Mouse (Mus musculus): ENCODE results near the gene Gmpr2. TPM values are rescaled to one million over a fixed set of nuclear protein-coding genes. Genes with fewer than 3 reads are reported as not detected.
A peak's percentile ranks its signal among the peaks of the same experiment; 100 is the strongest.

Gmpr2 gene
- total RNA-seq, 2 experiments from 2014 or later, result 4.0 to 4.3 TPM

DNA sequence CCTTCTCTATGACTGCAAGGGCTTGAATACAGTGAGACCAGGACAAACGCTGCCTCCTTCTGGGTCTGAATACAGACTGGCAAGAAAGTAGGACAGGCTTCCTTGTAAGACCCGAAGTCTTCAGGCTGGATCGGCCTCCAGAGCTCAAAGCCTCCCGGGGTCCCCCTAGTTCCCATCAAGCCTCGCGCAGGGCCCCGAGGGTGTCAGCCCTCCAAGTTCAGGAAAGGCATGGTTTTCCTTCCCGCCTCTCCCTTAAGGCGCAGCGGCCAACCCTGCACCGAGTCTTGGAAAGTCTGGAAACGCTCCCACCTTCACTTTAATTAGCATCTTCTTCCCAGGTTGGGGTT is 282 bp upstream of the Gmpr2 start:
- no peak for DNase-seq
- intact Hi-C loops (cut with DNase I; ENCODE audit: low total_unique reads), result no loop called here

DNA sequence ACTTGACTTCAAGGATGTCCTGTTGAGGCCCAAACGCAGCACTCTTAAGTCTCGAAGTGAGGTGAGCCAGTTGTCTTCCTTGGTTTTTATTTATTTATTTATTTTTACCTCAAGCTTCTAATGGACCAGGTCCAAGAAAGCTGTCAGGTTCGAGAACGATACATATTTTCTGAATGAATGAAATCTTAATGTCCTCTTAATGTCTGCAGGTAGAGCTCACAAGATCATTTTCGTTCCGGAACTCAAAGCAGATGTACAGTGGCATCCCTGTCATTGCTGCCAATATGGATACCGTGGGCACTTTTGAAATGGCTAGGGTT is 960 bp downstream of the Gmpr2 start:
- no peak for DNase-seq
- intact Hi-C loops (cut with DNase I; ENCODE audit: low total_unique reads), result no loop called here

DNA sequence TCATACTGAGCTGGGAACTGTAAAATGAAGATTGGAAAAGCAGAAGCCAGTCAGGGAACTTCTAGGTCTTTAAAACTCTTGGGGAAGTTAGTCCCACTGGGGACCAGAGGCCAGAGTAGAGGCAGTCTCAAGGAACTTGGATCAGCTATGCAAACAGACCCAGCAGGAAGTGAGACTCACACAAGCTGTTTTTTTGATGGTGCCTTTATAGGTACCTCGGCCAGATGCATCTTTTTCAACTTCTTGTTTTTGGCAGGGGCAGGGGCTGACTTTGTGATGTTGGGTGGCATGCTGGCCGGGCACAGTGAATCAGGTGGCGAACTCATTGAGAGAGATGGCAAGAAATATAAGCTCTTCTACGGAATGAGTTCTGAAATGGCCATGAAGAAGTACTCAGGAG is 5.9 kb downstream of the Gmpr2 start:
- DNase-seq, result no peak
- intact Hi-C loops (cut with DNase I; ENCODE audit: low total_unique reads), result no loop called here

DNA sequence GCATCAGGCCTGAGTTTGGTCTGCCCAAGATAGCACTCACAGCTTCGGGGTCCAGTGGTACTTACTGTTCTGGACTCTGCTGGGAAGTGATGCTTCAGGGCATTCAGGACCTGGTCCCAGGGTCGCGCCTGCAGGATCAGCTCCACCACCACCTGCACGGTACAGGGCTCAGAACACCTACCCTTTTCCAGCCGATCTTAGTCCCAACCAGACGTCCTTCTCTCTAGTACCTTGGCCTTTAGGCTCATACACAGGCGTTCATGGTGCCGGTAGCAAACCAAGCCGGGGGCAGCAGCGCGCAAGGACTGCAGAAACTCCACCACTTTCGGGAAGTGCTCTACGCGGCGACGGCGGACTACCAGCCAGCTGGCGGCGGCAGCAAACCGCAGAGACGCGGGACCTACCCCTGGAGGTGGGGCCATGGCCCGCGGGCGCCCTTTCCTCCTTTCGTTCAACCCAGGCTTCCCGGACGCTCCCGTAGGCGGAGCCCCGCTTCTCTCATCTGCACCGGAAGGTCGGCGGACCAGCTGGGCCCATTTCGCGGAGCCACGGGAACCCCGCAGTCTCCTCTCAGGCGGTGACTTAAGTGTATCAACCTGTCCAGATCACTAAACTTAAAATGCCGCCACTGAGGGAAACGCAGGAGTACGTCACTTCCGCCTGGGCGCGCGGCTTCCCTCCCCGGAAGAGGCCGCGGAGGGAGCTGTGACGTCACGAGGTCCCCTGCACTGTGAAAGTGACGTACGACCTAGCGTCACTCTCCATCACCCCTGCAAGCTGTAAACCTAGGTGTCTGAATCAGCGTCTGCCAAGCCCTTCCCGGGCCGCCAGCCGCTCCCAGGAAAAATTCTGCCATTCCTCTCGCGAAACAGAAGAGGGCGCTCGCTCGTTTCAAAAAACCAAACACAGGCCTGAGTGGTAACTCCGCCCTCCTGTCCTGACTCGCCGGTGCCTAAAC is 9.7 kb downstream of the Gmpr2 start, which contains the start of gene Tinf2:
Tinf2 (minus strand) TSS at position 661 of the 958 bp plus-strand sequence.
- intact Hi-C loops (cut with DNase I; ENCODE audit: low total_unique reads), result loop anchor here (5.0 kb wide), 1 partner anchor 61 kb away; no protein-coding TSS in a partner anchor
- DNase-seq, result peak; percentile 89

DNA sequence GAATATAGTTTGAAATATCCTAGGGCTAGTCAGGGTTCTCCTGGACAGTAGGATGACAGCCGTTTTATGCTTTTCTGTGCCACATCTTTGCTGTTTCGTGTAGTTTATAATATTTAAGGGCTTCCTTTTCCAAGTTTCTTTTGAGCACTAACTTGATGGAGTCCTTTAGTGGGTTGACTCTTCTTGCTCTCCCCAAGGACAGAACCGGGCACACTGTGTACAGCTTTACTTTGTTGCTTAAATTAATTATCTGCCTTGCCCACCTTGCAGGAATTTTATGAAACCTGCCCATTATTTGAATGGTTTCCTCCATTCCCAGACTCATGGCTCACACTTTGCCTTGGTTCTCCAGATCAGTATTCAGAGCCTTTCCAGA is 10.4 kb downstream of the Gmpr2 start:
- intact Hi-C loops (cut with DNase I; ENCODE audit: low total_unique reads), result loop anchor here (5.0 kb wide), 1 partner anchor 60 kb away; no protein-coding TSS in a partner anchor

DNA sequence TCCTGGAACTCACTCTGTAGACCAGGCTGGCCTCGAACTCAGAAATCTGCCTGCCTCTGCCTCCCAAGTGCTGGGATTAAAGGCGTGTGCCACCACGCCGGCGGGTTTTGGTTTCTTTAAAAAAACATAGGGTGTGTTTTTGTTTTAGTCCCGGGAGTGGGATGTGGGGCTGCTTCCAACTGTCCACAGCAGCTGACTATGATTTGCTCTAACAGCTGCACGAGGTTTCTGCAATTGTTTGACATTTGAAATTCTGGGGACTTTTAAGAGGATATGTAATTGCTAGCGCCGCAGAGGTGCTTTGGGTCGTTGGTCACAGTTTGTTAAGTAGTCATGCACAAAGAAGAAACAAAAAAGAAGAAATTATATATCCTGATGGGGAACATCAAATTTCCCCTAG is 17.7 kb downstream of the Gmpr2 start:
- DNase-seq, result no peak
- intact Hi-C loops (cut with DNase I; ENCODE audit: low total_unique reads), result no loop called here

More for the DNA sequence above, 10.4 kb downstream of the Gmpr2 start:
- no peak for DNase-seq

GRCm38 (mm10) chr14:55697226-55697625 is 25.5 kb downstream of the Gmpr2 start:
- intact Hi-C loops (cut with DNase I; ENCODE audit: low total_unique reads), result no loop called here
- DNase-seq, result no peak

GRCm38 (mm10) chr14:55701131-55701530 is 29.4 kb downstream of the Gmpr2 start:
- intact Hi-C loops (cut with DNase I; ENCODE audit: low total_unique reads), result no loop called here
- DNase-seq, result no peak

DNA sequence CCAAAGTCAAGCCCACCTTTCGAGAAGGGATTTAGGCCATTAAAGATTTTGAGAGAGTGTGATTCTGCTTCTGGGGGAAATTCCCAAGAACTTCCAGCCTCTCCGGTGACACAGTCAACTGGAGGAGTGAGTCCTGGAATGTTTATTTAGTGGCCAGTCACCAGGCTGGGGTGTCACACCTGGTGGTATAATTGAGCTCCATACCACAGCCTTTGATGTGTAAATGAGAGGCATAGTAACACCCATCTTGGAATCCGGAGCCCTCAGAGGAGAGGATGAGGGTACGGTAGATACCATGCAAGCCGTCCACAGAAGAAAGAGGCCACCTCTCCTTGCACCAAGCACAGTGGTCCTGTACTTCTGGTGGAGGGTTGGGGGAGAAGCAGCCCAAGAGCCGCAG is 31.0 kb downstream of the Gmpr2 start:
- intact Hi-C loops (cut with DNase I; ENCODE audit: low total_unique reads), result no loop called here
- DNase-seq, result no peak

- DNase-seq, result no peak
- intact Hi-C loops (cut with DNase I; ENCODE audit: low total_unique reads), result no loop called here
Measured at GRCm38 (mm10) chr14:55706051-55706600, 34.4 kb downstream of the Gmpr2 start.

DNA sequence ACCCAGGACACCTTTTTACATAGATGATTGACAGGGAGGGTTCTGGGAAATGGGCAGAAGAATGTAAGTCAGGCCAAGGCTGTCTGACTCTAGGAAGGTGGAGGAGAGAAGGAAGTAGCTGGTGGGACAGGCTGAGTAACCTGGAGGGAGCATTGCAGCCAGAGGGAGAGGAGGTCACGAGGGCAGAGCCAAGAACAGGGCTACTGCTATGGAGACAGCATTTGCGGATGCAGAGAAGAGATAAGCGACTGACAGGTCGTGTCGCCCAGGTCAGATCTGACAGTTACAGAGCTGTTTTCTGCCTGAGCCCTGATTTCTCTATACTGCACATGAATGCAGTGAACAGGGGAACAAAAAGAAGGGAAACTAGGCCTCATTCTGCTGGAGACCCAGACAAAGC is 35.7 kb downstream of the Gmpr2 start:
- no peak for DNase-seq
- intact Hi-C loops (cut with DNase I; ENCODE audit: low total_unique reads), result no loop called here

GRCm38 (mm10) chr14:55709509-55709908 is 37.8 kb downstream of the Gmpr2 start:
- intact Hi-C loops (cut with DNase I; ENCODE audit: low total_unique reads), result no loop called here
- DNase-seq, result no peak

DNA sequence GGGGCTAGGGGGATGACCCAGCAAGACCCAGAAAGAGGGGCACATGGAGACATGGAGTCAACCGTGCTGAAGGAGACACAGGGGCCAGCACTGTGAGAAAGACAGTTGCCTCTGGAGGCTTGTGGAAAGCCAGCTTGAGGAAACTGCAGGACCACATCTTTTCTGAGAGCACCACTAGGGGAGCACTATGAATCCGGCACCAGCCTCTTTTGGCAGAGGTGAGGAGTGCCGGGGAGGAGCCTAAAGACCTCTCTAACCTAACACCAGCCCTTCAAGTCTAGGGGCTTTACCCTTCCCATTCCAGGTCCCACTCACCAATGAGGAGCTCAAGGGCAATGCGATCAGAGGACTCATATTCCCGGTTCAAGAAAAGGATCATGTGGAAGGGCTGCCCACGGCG is 40.0 kb downstream of the Gmpr2 start:
- intact Hi-C loops (cut with DNase I; ENCODE audit: low total_unique reads), result no loop called here

GRCm38 (mm10) chr14:55713007-55713728 is 41.4 kb downstream of the Gmpr2 start:
- DNase-seq, result peak; percentile 28
- intact Hi-C loops (cut with DNase I; ENCODE audit: low total_unique reads), result no loop called here

More for the DNA sequence above, 40.0 kb downstream of the Gmpr2 start:
- no peak for DNase-seq

DNA sequence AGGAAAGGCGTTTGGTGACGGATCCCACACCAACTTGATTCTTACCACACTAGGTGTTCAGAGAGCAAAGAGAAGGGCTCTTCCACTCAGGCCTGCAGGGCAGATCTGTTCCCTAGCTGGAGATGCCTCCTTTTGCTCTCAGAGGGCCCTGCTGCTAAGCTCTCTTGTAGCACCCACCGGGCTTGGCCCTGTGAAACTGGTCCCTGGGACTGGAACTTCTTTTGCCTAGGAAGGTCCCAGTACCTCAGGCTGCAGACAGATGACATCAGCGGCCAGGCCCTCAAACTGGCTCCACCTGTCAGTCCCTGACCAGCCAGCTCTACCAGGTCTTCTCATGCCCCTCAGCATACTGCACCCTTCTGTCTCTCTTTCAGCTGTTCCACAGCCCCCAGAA is 42.0 kb downstream of the Gmpr2 start, which contains the start of gene Tgm1:
Tgm1 (minus strand) TSS at position 198 of the 394 bp plus-strand sequence.
- intact Hi-C loops (cut with DNase I; ENCODE audit: low total_unique reads), result no loop called here
- DNase-seq, result no peak

GRCm38 (mm10) chr14:55714893-55715292 is 43.2 kb downstream of the Gmpr2 start:
- intact Hi-C loops (cut with DNase I; ENCODE audit: low total_unique reads), result no loop called here
- DNase-seq, result no peak

DNA sequence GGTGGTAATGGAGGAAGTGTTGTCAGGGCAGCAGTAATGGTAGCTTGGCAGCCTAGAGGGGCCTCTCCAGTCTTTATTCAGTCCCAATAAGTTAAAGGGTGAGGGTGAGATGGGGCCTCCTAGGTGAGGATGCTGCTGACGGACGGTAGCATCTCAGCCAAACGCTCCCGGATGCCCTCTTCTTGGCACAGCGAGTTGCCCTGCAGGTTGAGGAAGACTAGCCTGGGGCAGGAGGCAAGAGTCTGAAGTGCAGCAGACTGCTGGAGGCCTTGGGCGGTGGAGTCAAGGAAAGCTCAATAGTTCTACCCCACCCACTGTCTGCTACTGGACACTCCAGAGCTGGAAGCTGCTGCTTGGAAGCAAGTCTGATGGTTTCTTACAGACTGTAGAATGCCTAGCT is 44.5 kb downstream of the Gmpr2 start:
- no peak for DNase-seq
- intact Hi-C loops (cut with DNase I; ENCODE audit: low total_unique reads), result no loop called here

- no peak for DNase-seq
- intact Hi-C loops (cut with DNase I; ENCODE audit: low total_unique reads), result no loop called here
Measured at GRCm38 (mm10) chr14:55716884-55717283, 45.1 kb downstream of the Gmpr2 start.

DNA sequence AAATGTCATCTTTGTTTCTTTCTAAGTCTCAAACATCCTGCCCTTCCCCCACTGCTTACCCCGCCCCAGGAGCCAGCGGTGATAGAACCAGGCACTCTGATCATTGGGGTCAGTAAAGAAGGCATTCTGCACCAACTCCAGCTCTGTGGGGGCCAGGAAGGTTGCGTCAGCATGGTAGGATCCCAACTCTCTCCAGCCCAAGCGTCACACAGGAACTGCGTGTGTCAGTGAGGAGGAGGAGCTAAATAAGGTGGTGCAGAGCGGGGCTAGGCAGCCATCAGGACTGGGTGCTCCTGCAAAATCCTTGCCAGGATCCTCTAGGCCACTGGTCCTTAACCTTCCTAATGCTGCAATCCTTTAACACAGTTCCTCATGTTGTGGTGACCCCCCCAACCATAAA is 48.0 kb downstream of the Gmpr2 start:
- DNase-seq, result no peak
- intact Hi-C loops (cut with DNase I; ENCODE audit: low total_unique reads), result no loop called here

DNA sequence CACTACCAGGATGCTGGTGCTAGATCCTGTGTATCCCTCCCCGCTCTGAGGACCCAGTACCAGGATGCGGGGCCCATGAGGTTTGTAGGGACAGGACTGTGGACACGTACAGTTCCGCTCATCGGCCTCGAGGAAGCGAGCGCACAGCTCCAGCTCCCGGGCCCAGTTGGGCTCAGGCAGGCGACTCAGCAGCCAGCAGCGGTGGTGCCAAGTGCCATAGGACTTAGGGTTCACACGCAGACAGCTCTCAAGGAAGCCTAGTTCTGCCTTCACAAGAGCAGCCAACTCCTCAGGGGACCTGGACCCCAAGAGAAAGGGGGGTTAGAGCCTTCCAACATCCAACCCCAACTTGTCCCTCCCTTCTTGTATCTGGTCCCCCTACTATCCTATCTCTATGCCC is 48.9 kb downstream of the Gmpr2 start:
- intact Hi-C loops (cut with DNase I; ENCODE audit: low total_unique reads), result no loop called here
- no peak for DNase-seq

Measured in gastrocnemius, postnatal 14 days (tissue).